Mouse (Mus musculus) megakaryocyte, embryonic 14.5 days (primary cell): ENCODE data around the gene Timm9. TPM values are rescaled to one million over a fixed set of nuclear protein-coding genes. Genes with fewer than 3 reads are reported as not detected.

Experiments used
- H3K27me3 ChIP-seq: replicated peaks from 2 replicates; pipeline ENCODE3; 2012; ENCODE audit warnings: inconsistent platforms
- H3K36me3 ChIP-seq: replicated peaks from 2 replicates; pipeline ENCODE3; 2012; ENCODE audit warnings: low read length, inconsistent platforms, mixed read lengths
- H3K4me1 ChIP-seq: 2 replicates; pipeline ENCODE4 v1.6.1; 2012; ENCODE audit warnings: inconsistent platforms
- H3K4me3 ChIP-seq: replicated peaks from 2 replicates; pipeline ENCODE3; 2012; ENCODE audit warnings: moderate library complexity, mild to moderate bottlenecking, inconsistent platforms
- H3K9me3 ChIP-seq: 2 replicates; pipeline ENCODE4 v1.6.1; 2012; ENCODE audit warnings: inconsistent platforms
- FLI1 ChIP-seq: IDR thresholded peaks from 2 replicates; pipeline ENCODE4 v1.6.1; 2012; ENCODE audit warnings: low read length, inconsistent platforms, mixed read lengths
- GATA1 ChIP-seq: IDR thresholded peaks from 3 replicates; pipeline ENCODE4 v1.6.1; 2012; ENCODE audit warnings: mixed read lengths, low read length, inconsistent platforms, borderline replicate concordance
- polyA plus RNA-seq: library from polyadenylated mRNA; stranded (reverse); fragments of >175 nt; gene quantifications from 2 replicates; pipeline ENCODE4 v1.2.3, GENCODE M21; 2012; ENCODE audit warnings: low replicate concordance; ENCODE audit not compliant: insufficient read depth

Gene Timm9
- polyA plus RNA-seq = 2.8 and 7.9 TPM in 2 replicates

DNA sequence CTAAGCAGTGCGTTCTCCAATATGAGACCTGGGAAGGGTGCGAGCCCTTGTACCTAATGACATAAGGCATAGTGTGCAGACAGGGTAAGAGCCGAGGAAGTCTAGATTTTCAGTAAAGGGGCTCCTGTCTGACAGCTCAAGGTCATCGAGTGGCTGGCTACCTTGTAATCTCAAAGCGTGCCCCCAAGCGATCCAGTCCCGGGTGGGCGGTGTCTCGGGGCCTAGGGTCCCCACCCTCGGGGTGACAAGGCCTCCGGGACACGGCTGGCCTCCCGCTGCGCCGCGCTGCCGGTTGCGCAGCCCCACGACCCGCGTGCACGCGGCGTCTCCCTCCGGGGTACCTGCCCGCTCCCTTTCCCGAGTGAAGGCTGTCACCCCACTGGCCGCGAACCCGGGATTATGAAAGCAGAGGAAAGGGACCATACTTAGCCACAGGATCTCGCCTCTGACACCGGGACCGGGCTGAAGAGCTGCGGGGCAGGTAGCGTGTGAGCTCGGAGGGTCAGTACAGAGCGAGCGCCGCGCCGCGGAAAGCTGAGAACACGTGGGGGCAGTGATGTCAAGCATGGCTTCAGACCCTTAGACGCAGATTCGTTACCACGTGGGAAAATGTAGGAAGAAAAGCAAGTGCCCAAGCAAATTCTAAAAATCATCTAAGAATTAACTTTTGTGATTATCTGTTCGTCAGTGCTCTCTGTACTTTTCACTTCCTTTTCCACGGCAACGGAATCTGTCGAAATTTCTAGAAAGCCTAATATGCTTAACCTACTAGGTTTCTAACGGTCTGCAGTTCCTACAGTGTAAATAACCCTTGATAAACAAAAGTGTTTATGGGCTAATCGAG lies at the start of gene Timm9, which contains the start of gene 2700049A03Rik:
Gene Timm9, minus strand, starts transcription at position 555 of the 844 bp plus-strand sequence.
Gene 2700049A03Rik, plus strand, starts transcription at position 719 of the 844 bp plus-strand sequence.
- no peaks in the 10 kb centered on the region for H3K27me3 ChIP-seq
- H3K4me3 ChIP-seq = peak within 1 kb of the TSS; percentile 98
- TF ChIP-seq FLI1 (no peak), GATA1 (no peak)
- no peaks in the 10 kb centered on the region for H3K9me3 ChIP-seq
- H3K4me1 ChIP-seq = peaks cover 23% of the 10 kb centered on the region
- H3K36me3 ChIP-seq = peaks cover 42% of the 10 kb centered on the region

DNA sequence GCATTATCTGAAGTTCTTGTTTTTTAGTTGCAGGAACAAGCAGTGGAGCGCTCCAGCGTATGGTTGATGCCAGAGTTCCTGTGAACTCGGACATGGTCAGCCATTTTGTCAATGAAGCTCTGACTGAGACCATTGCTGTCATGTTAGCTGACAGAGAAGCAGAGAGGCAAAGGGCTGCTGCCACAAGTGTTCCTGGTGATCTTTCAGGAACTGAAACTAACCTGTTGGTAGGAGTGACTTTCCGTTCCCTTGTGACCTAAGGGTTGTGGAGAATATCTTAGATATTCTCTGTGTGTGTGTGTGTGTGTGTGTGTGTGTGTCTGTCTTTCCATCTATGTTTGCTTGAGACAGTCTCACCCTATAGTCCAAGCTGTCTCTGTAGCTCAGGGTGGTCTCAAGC lies 47.9 kb upstream of the Timm9 start:
- H3K4me3 ChIP-seq = no peak overlapping the region
- H3K36me3 ChIP-seq = peaks cover 64% of the 10 kb centered on the region
- H3K9me3 ChIP-seq = no peaks in the 10 kb centered on the region
- no peaks in the 10 kb centered on the region for H3K27me3 ChIP-seq
- peaks cover 6% of the 10 kb centered on the region for H3K4me1 ChIP-seq
- TF ChIP-seq FLI1 = no peak
- TF ChIP-seq GATA1 = no peak

DNA sequence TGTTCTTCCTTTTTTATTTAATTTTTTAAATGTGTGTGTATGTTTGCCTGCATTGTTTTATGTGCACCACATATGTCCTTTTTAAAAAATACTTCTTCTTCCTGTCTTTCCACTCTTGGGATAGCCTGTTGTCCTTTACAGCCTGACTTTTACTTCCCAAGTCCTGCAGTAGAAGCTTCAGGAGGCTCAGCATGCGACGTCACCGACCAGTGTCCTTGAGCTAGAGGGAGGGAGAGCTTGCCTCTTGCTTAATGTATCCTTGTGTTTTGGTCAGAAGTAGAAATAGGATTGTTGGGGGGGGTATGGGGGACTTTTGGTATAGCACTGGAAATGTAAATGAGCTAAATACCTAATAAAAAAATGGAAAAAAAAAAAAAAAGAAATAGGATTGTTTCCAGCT lies 47.3 kb upstream of the Timm9 start:
- H3K4me1 ChIP-seq = peaks cover 11% of the 10 kb centered on the region
- peaks cover 63% of the 10 kb centered on the region for H3K36me3 ChIP-seq
- no peaks in the 10 kb centered on the region for H3K9me3 ChIP-seq
- no peaks in the 10 kb centered on the region for H3K27me3 ChIP-seq
- TF ChIP-seq GATA1 (no peak), FLI1 (no peak)
- no peak overlapping the region for H3K4me3 ChIP-seq

DNA sequence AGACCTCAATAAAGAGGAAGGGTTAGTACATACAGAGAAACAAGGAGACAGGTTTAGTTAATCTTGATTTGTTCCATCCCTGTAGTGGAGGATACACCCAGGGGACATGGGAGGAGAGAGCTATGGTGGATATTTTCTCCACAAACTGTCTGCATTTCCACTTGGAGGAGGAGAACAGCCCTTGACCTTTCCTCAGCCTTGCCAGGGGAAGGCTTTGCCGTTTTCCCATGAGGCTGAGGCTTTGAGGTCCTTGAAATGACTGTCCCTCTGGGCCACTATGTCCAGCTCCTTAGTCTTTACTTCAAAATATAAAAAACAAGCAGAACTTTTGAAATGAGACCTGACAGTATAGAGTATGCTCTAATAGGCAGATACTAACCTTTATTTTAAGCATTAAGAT lies 33.4 kb upstream of the Timm9 start:
- H3K4me1 ChIP-seq = no peaks in the 10 kb centered on the region
- H3K4me3 ChIP-seq = no peak overlapping the region
- H3K27me3 ChIP-seq = no peaks in the 10 kb centered on the region
- TF ChIP-seq GATA1 (no peak), FLI1 (no peak)
- no peaks in the 10 kb centered on the region for H3K9me3 ChIP-seq
- H3K36me3 ChIP-seq = peaks cover 65% of the 10 kb centered on the region

DNA sequence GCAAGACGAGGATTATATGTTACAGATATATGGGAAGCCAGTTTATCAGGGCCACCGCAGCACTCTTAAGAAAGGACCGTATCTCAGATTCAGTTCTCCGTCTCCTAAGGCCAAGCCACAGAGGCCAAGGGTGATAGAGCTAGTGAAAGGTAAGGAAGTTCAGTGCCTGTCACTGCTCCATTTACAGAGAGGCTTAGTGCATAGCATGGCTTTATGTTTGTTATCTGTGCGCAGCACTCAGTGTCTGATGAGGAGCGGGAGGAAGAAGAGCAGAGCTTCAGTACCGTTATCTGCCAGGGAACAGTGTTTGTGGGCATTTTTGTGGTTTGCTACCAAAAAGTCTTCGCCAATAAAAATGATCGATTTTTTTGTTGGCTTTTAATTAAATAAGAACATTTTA lies 27.9 kb upstream of the Timm9 start:
- TF ChIP-seq FLI1 (no peak), GATA1 (no peak; the same call in 2 of the 3 replicates)
- peaks cover 66% of the 10 kb centered on the region for H3K36me3 ChIP-seq
- H3K27me3 ChIP-seq = no peaks in the 10 kb centered on the region

DNA sequence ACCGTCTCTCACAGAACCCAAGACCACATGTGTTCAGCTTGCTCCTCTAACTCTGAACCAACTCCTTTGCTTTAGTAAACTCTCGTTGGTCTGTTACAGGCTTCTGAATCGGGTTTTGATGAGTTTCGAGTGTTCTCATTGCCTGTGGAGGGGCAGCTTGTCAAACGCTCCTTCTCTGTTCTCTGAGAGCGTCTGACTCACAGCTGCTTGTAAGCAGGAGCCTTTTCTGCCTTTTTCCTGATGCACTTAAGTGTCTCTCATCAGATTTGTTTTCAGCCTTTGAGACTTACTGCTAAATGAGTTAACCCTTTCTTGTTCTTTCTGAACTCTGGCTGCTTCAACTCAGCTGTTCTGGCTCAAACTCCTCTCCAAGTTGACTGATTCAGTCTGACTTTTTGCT lies 21.5 kb upstream of the Timm9 start:
- H3K4me1 ChIP-seq = peaks cover 4% of the 10 kb centered on the region; the same call in 1 of the 2 replicates
- no peaks in the 10 kb centered on the region for H3K9me3 ChIP-seq
- TF ChIP-seq GATA1 (no peak), FLI1 (no peak)
- no peak overlapping the region for H3K4me3 ChIP-seq
- peaks cover 80% of the 10 kb centered on the region for H3K36me3 ChIP-seq
- no peaks in the 10 kb centered on the region for H3K27me3 ChIP-seq

More for the DNA sequence above, 27.9 kb upstream of the Timm9 start:
- H3K4me1 ChIP-seq = peaks cover 5% of the 10 kb centered on the region
- no peaks in the 10 kb centered on the region for H3K9me3 ChIP-seq
- no peak overlapping the region for H3K4me3 ChIP-seq

DNA sequence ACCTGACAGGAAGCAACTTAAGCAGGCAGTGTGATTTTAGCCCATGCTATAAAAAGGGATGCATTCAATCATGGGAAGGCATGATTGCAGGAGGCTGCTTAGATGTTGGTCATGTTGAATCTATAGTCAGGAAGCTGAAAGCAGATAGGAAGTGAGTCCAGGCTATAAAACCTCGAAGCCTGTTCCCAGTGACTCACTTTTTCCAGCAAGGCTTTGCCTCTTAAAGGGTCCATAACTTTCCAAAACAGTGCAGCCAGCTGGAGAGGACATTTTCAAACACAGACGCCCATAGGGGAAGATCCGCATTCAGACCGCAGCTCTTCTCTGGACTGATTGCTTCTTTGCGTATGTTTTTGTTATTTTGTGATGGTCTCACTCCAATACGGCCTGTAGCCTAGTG lies 18.5 kb upstream of the Timm9 start:
- Histone ChIP-seq H3K4me1 (peaks cover 12% of the 10 kb centered on the region), H3K9me3 (no peaks in the 10 kb centered on the region), H3K27me3 (no peaks in the 10 kb centered on the region), H3K36me3 (peaks cover 77% of the 10 kb centered on the region), H3K4me3 (no peak overlapping the region)
- TF ChIP-seq FLI1 (no peak), GATA1 (no peak)

DNA sequence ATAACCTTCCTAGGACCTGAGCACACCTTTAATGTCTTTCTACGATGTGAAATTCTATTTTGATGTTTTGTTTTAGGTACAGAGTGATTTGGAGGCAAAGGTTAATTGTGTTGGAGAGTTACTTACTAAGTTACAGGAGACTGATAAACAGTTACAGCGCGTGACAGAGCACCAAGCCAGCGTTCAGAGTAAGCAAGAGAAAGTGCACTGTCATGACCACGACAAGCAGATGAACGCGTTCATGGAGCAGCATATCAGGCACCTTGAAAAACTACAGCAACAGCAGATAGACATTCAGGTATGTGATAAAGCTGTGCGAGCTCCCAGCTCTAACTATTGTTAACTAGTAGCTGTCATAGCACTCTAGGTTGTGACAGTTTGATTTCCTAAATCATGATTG lies 13.7 kb upstream of the Timm9 start:
- no peak for TF ChIP-seq GATA1
- TF ChIP-seq FLI1 = no peak
- peaks cover 79% of the 10 kb centered on the region for H3K36me3 ChIP-seq
- H3K9me3 ChIP-seq = no peaks in the 10 kb centered on the region
- peaks cover 24% of the 10 kb centered on the region for H3K4me1 ChIP-seq
- H3K4me3 ChIP-seq = peak overlapping the region; percentile 71
- no peaks in the 10 kb centered on the region for H3K27me3 ChIP-seq

DNA sequence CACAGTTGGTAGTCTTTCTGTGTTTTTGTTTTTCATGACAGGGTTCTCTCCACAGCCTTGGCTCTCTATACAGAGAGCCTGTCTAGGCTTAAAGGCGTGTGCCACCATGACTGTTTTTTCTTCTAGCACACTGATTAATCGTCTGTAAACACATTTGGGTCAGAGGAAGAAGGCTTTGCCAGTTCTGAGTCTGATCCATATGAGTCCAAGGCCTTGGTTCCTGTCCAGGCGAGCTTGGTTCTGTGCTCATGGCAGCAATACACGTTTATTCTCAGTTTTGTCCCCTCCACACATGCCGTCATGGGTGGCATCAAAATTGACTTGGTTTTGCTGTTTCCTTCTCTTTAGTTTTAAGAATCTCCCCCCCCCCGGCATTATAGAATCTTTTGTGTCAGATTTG lies 13.0 kb upstream of the Timm9 start:
- Histone ChIP-seq H3K9me3 (no peaks in the 10 kb centered on the region), H3K4me1 (peaks cover 21% of the 10 kb centered on the region), H3K36me3 (peaks cover 78% of the 10 kb centered on the region), H3K4me3 (no peak overlapping the region), H3K27me3 (no peaks in the 10 kb centered on the region)
- no peak for TF ChIP-seq GATA1
- no peak for TF ChIP-seq FLI1

DNA sequence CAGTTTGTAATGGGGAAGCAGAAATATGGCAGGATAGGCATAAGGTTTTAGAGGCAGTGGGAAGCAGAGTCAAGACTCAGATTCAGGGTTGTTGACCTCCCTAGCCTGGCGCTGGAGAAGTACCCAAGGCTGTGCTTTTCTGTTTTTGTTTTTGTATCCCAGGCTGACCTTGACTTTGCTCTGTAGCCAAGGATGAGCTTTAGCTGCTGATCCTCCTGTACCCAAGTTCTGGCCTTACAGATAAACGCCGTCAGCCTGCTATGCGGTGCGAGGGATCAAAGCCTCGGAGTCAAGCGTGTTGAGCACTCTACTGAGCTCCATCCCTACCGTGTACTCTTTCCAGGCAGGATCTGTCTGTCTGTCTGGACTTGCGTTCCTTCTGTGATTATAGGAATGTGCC lies 12.3 kb upstream of the Timm9 start:
- no peaks in the 10 kb centered on the region for H3K27me3 ChIP-seq
- H3K36me3 ChIP-seq = peaks cover 81% of the 10 kb centered on the region
- H3K4me3 ChIP-seq = no peak overlapping the region
- H3K9me3 ChIP-seq = no peaks in the 10 kb centered on the region
- peaks cover 27% of the 10 kb centered on the region for H3K4me1 ChIP-seq
- TF ChIP-seq FLI1 (no peak), GATA1 (no peak)

DNA sequence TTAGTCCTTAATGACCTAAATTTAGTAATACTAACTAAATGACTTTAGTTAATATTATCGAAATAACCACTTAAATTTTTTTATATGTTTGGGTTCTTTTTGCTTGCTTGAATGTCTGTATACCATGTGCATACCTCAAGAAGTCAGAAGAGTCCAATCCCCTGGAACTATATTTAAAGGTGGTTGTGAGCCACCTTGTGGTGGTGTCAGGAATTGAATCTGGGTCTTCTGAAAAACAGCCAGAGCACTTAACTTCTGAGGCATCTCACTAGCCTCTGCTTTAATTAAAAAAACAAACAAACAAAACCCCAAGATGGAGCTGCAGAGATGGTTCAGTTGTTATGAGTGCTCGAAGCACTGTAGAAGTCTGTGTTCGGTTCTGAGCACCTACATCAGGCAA lies 11.2 kb upstream of the Timm9 start:
- no peaks in the 10 kb centered on the region for H3K27me3 ChIP-seq
- no peak for TF ChIP-seq GATA1
- peaks cover 82% of the 10 kb centered on the region for H3K36me3 ChIP-seq
- peaks cover 30% of the 10 kb centered on the region for H3K4me1 ChIP-seq
- H3K4me3 ChIP-seq = no peak overlapping the region
- H3K9me3 ChIP-seq = no peaks in the 10 kb centered on the region
